Mouse (Mus musculus) erythroblast, embryonic 14.5 days (primary cell): ENCODE data around the gene Ccdc38.

Source experiments
- GATA1 ChIP-seq: IDR thresholded peaks from 2 replicates; pipeline ENCODE4 v1.6.1; 2012; ENCODE audit warnings: low read length, inconsistent platforms, mixed read lengths
- TAL1 ChIP-seq: IDR thresholded peaks from 3 replicates; pipeline ENCODE4 v1.6.1; 2012; ENCODE audit warnings: low read length, inconsistent platforms, mixed read lengths

- TF ChIP-seq GATA1 (no peak), TAL1 (no peak)
Observed at GRCm38 (mm10) chr10:93588796-93589195, 48.4 kb downstream of the Ccdc38 start.
